In the genomic region with DNA sequence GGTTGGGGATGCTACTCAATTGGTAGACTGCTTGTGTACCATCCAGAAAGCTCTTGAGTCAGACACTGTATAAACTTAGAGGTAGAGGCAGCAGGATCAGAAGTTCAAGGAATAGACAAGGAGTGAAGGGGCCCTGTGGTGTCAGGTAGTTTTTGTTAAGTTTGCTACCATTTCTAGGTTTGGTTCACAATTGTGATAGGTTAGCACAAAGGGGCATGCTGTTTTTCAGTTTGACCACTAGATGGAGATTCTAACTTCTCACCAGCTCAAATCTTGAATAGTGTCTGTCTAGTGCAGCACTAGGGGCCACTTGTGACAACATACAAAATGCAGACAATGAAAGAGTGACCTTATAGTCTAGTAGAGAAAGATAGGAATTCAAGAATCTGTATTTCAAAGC, we compare ENCODE assay signal across 10 mouse cellular contexts. TPM values are rescaled to one million over a fixed set of nuclear protein-coding genes. Genes with fewer than 3 reads are reported as not detected.
DNase-seq lines count a peak whose midpoint lies in the region; ATAC-seq and TF ChIP-seq lines count a peak whose summit lies in the region.
"Had no signal": no experiment of that assay in that cellular context is flagged by ENCODE, and none has a peak within 500 bp of the region (broad histone marks: within the 10 kb centered on the region; RNA-seq: fewer than 3 reads in every experiment).

No protein-coding gene starts in this region.

- TF ChIP-seq CTCF in liver, embryonic 14.5 days (IDR thresholded peaks at IDR 0.05; ENCODE audit: low read depth) = peak; percentile 73

- H3K27ac ChIP-seq in forebrain, embryonic 14.5 days (ENCODE audit: low read depth, low read length) = no peak overlapping the region
- H3K27ac ChIP-seq in forebrain, embryonic 10.5 days = no peak overlapping the region
- no peak overlapping the region for H3K27ac ChIP-seq in liver, embryonic 14.5 days
- no peak overlapping the region for H3K27ac ChIP-seq in liver, embryonic 12.5 days
- no peak overlapping the region for H3K27ac ChIP-seq in forebrain, embryonic 12.5 days
- H3K27ac ChIP-seq in hindbrain, embryonic 16.5 days (ENCODE audit: low read depth, low read length) = no peak overlapping the region

- peaks cover 9% of the 10 kb centered on the region for H3K4me1 ChIP-seq in forebrain, embryonic 14.5 days (ENCODE audit: control insufficient read depth, insufficient read depth, low read length)
- H3K4me1 ChIP-seq in forebrain, embryonic 10.5 days = peaks cover 23% of the 10 kb centered on the region
- H3K4me1 ChIP-seq in liver, embryonic 14.5 days (replicated peaks; ENCODE audit: control insufficient read depth in 2 of 2, insufficient read depth in 2 of 2, low read length in 1 of 2) = peaks cover 3 to 4% of the 10 kb centered on the region in 2 experiments
- peaks cover 17% of the 10 kb centered on the region for H3K4me1 ChIP-seq in liver, embryonic 12.5 days
- peaks cover 10% of the 10 kb centered on the region for H3K4me1 ChIP-seq in forebrain, embryonic 12.5 days
- peaks cover 7% of the 10 kb centered on the region for H3K4me1 ChIP-seq in hindbrain, embryonic 16.5 days (ENCODE audit: control insufficient read depth, insufficient read depth, low read depth, low read length)

- no peak for TF ChIP-seq EP300 in liver, embryonic 14.5 days (IDR thresholded peaks at IDR 0.05; ENCODE audit: low read depth)

- H3K9me3 ChIP-seq in forebrain, embryonic 14.5 days (replicated peaks; ENCODE audit: control insufficient read depth, low read length) = no peaks in the 10 kb centered on the region
- H3K9me3 ChIP-seq in forebrain, embryonic 10.5 days = no peaks in the 10 kb centered on the region
- H3K9me3 ChIP-seq in liver, embryonic 14.5 days (ENCODE audit: control insufficient read depth, low read length) = no peaks in the 10 kb centered on the region
- no peaks in the 10 kb centered on the region for H3K9me3 ChIP-seq in liver, embryonic 12.5 days (replicated peaks)
- H3K9me3 ChIP-seq in forebrain, embryonic 12.5 days = no peaks in the 10 kb centered on the region
- no peaks in the 10 kb centered on the region for H3K9me3 ChIP-seq in hindbrain, embryonic 16.5 days (ENCODE audit: control insufficient read depth, low read length)

- peak; percentile 84 for DNase-seq in forebrain, embryonic 14.5 days (ENCODE audit: low spot score)
- DNase-seq in forebrain, embryonic 10.5 days (ENCODE audit: extremely low spot score, low spot score) = no peak
- DNase-seq in liver, embryonic 14.5 days (ENCODE audit: low read depth in 3 of 3, low spot score in 3 of 3) = no peak
- DNase-seq in Muller cell, postnatal 12 days (ENCODE audit: inconsistent ontology term) = peak; percentile 61
- DNase-seq: layer of hippocampus, postnatal 36 days; thymus, postnatal 4 days had no signal

- no peak for ATAC-seq in forebrain, embryonic 14.5 days
- ATAC-seq in liver, embryonic 14.5 days (ENCODE audit: insufficient read depth) = no peak
- no peak for ATAC-seq in liver, embryonic 12.5 days
- peak; percentile 63 for ATAC-seq in megakaryocyte progenitor cell, adult 5-6 weeks (replicated peaks; ENCODE audit: poor library complexity)
- no peak for ATAC-seq in forebrain, embryonic 12.5 days (ENCODE audit: low FRiP score)
- no peak for ATAC-seq in hindbrain, embryonic 16.5 days

- no peaks in the 10 kb centered on the region for H3K27me3 ChIP-seq in forebrain, embryonic 14.5 days (replicated peaks; ENCODE audit: control insufficient read depth, insufficient read depth, low read length)
- no peaks in the 10 kb centered on the region for H3K27me3 ChIP-seq in forebrain, embryonic 10.5 days (ENCODE audit: poor library complexity, severe bottlenecking)
- H3K27me3 ChIP-seq in liver, embryonic 14.5 days (ENCODE audit: control insufficient read depth, insufficient read depth, low read length) = no peaks in the 10 kb centered on the region
- H3K27me3 ChIP-seq in liver, embryonic 12.5 days (replicated peaks) = no peaks in the 10 kb centered on the region
- no peaks in the 10 kb centered on the region for H3K27me3 ChIP-seq in forebrain, embryonic 12.5 days
- H3K27me3 ChIP-seq in hindbrain, embryonic 16.5 days (replicated peaks; ENCODE audit: control insufficient read depth, insufficient read depth, low read length) = no peaks in the 10 kb centered on the region

- no peak overlapping the region for H3K9ac ChIP-seq in forebrain, embryonic 14.5 days (ENCODE audit: low read length)
- no peak overlapping the region for H3K9ac ChIP-seq in liver, embryonic 14.5 days (replicated peaks)
- H3K9ac ChIP-seq in liver, embryonic 12.5 days = no peak overlapping the region
- no peak overlapping the region for H3K9ac ChIP-seq in forebrain, embryonic 12.5 days
- no peak overlapping the region for H3K9ac ChIP-seq in hindbrain, embryonic 16.5 days (ENCODE audit: low read depth, low read length)

- no peak overlapping the region for H3K4me3 ChIP-seq in forebrain, embryonic 14.5 days (ENCODE audit: low read depth, low read length)
- no peak overlapping the region for H3K4me3 ChIP-seq in forebrain, embryonic 10.5 days
- H3K4me3 ChIP-seq in liver, embryonic 14.5 days (ENCODE audit: insufficient read depth in 1 of 2, low read depth in 2 of 2, low read length in 2 of 2) = no peak overlapping the region
- H3K4me3 ChIP-seq in liver, embryonic 12.5 days = no peak overlapping the region
- no peak overlapping the region for H3K4me3 ChIP-seq in forebrain, embryonic 12.5 days (replicated peaks)
- no peak overlapping the region for H3K4me3 ChIP-seq in hindbrain, embryonic 16.5 days (ENCODE audit: low read length)

- no peaks in the 10 kb centered on the region for H3K36me3 ChIP-seq in forebrain, embryonic 14.5 days (ENCODE audit: control insufficient read depth, insufficient read depth, low read length)
- H3K36me3 ChIP-seq in forebrain, embryonic 10.5 days (replicated peaks) = no peaks in the 10 kb centered on the region
- no peaks in the 10 kb centered on the region for H3K36me3 ChIP-seq in liver, embryonic 14.5 days (replicated peaks; ENCODE audit: control insufficient read depth, insufficient read depth, low read depth)
- H3K36me3 ChIP-seq in liver, embryonic 12.5 days = no peaks in the 10 kb centered on the region
- H3K36me3 ChIP-seq in forebrain, embryonic 12.5 days (replicated peaks) = no peaks in the 10 kb centered on the region
- H3K36me3 ChIP-seq in hindbrain, embryonic 16.5 days (ENCODE audit: control insufficient read depth, insufficient read depth, low read length) = no peaks in the 10 kb centered on the region

- H3K4me2 ChIP-seq in forebrain, embryonic 14.5 days (ENCODE audit: low read length) = no peak overlapping the region
- H3K4me2 ChIP-seq in liver, embryonic 14.5 days (ENCODE audit: low read depth) = no peak overlapping the region
- H3K4me2 ChIP-seq in liver, embryonic 12.5 days = no peak overlapping the region
- no peak overlapping the region for H3K4me2 ChIP-seq in forebrain, embryonic 12.5 days
- no peak overlapping the region for H3K4me2 ChIP-seq in hindbrain, embryonic 16.5 days (ENCODE audit: low read length)

RNA-seq across cellular contexts. Expression of gene Nedd4, which starts 27.0 kb away (rescaled TPM):
- 437 and 459 TPM in 2 replicates for polyA plus RNA-seq in forebrain, embryonic 14.5 days (2014; fragmentation: Nextera tagmentation; extraction: Ambion mirVana)
- polyA plus RNA-seq in forebrain, embryonic 10.5 days (2016; fragmentation: Nextera tagmentation; extraction: Ambion mirVana) = 634 and 643 TPM in 2 replicates
- polyA plus RNA-seq in liver, embryonic 14.5 days (2012; rRNA removed) = 63.8 and 87.8 TPM in 2 replicates
- polyA plus RNA-seq in liver, embryonic 14.5 days (2014; fragmentation: Nextera tagmentation; extraction: Ambion mirVana) = 86.9 and 98.6 TPM in 2 replicates
- polyA plus RNA-seq in liver, embryonic 12.5 days (2016; fragmentation: Nextera tagmentation; extraction: Ambion mirVana) = 173 and 176 TPM in 2 replicates
- 137 and 168 TPM in 2 replicates for total RNA-seq in megakaryocyte progenitor cell, adult 5-6 weeks (2015)
- 163 and 210 TPM in 2 replicates for total RNA-seq in megakaryocyte progenitor cell, adult 5-6 weeks (2017)
- 731 and 774 TPM in 2 replicates for polyA plus RNA-seq in forebrain, embryonic 12.5 days (2016; fragmentation: Nextera tagmentation; extraction: Ambion mirVana)
- polyA plus RNA-seq in hindbrain, embryonic 16.5 days (2015; fragmentation: Nextera tagmentation; extraction: Ambion mirVana) = 377 and 405 TPM in 2 replicates

Comparison
In these comparisons a context has a peak if more than half of its experiments do, and no peak if none do; other contexts are left out.
1. DNase-seq: peak in forebrain, embryonic 14.5 days (single experiment) and Muller cell, postnatal 12 days (single experiment); none in forebrain, embryonic 10.5 days (single experiment) and liver, embryonic 14.5 days (0 of 3).